Mouse (Mus musculus) midbrain, postnatal 0 days (tissue): ENCODE measurements around the gene Micu1. TPM values are rescaled to one million over a fixed set of nuclear protein-coding genes. Genes with fewer than 3 reads are reported as not detected.

ENCODE experiments used
- ATAC-seq: fragments of 200-750 bp; cut with Nextera tagmentation; 2 replicates; pipeline ENCODE4 v1.8.0; 2017; ENCODE audit warnings: moderate number of reproducible peaks, mild to moderate bottlenecking, moderate TSS enrichment, moderate library complexity; ENCODE audit not compliant: low FRiP score
- DNase-seq: peaks from one replicate; pipeline ENCODE4 v3.0.0-alpha.2; 2015; ENCODE audit warnings: low spot score
- H3K27ac ChIP-seq: fragments of 300-500 bp; sonication (generic); 2 replicates; pipeline ENCODE4 v1.5.1; 2014; ENCODE audit warnings: low read depth, mild to moderate bottlenecking, low read length, mixed read lengths
- H3K27me3 ChIP-seq: fragments of 300-500 bp; sonication (generic); 2 replicates; pipeline ENCODE4 v1.6.1; 2014; ENCODE audit warnings: low read length, control low read depth, mixed read lengths; ENCODE audit not compliant: insufficient read depth
- H3K36me3 ChIP-seq: fragments of 300-500 bp; sonication (generic); 2 replicates; pipeline ENCODE4 v1.6.1; 2014; ENCODE audit warnings: low read length, control low read depth, mixed read lengths; ENCODE audit not compliant: insufficient read depth
- H3K4me1 ChIP-seq: fragments of 300-500 bp; sonication (generic); 2 replicates; pipeline ENCODE4 v1.6.1; 2014; ENCODE audit warnings: mild to moderate bottlenecking, control low read depth, antibody characterized with exemption, low read length, mixed read lengths; ENCODE audit not compliant: insufficient read depth
- H3K4me2 ChIP-seq: fragments of 300-500 bp; sonication (generic); 2 replicates; pipeline ENCODE4 v1.6.1; 2014; ENCODE audit warnings: low read depth, mild to moderate bottlenecking, low read length, mixed read lengths; ENCODE audit not compliant: poor library complexity, severe bottlenecking
- H3K4me3 ChIP-seq: fragments of 300-500 bp; sonication (generic); 2 replicates; pipeline ENCODE4 v1.5.1; 2014; ENCODE audit warnings: low read depth, mild to moderate bottlenecking, low read length, moderate library complexity
- H3K9ac ChIP-seq: fragments of 300-500 bp; sonication (generic); replicated peaks from 2 replicates; pipeline ENCODE4 v1.6.1; 2014; ENCODE audit warnings: mild to moderate bottlenecking, low read length, moderate library complexity, mixed read lengths; ENCODE audit not compliant: poor library complexity, severe bottlenecking
- H3K9me3 ChIP-seq: fragments of 300-500 bp; sonication (generic); 2 replicates; pipeline ENCODE4 v1.6.1; 2016; ENCODE audit warnings: low read length, control low read depth
- CTCF ChIP-seq: IDR thresholded peaks from 2 replicates; pipeline ENCODE4 v1.5.1; 2016; ENCODE audit warnings: antibody characterized with exemption, mild to moderate bottlenecking
- WGBS: fragments of 180-500 bp; shearing (Covaris S2); extraction: QIAGEN DNeasy Blood & Tissue Kit; methylation state at CpG from one replicate; pipeline ENCODE4 v1.1.7; 2014; 5-methylcytosine and 5-hydroxymethylcytosine counted together
- polyA plus RNA-seq: library from polyadenylated mRNA; unstranded; fragments of >200 nt; fragmentation: Nextera tagmentation; extraction: Ambion mirVana; gene quantifications from 2 replicates; pipeline ENCODE4 v1.2.1, GENCODE M21; 2015
- total RNA-seq: library from RNA; depleted of rRNA; stranded (reverse); fragments of >200 nt; gene quantifications from 2 replicates; pipeline ENCODE4 v1.2.3, GENCODE M21; 2014

Micu1 gene
- total and polyA plus RNA-seq, 2 experiments from 2014 or later = 61.1 to 70.9 TPM

GRCm38 (mm10) chr10:59860684-59861083 is 158.4 kb downstream of the Micu1 start:
- no peaks in the 10 kb centered on the region for H3K27me3 ChIP-seq

GRCm38 (mm10) chr10:59861201-59861600 is 158.9 kb downstream of the Micu1 start:
- Histone ChIP-seq H3K9ac (no peak overlapping the region), H3K27me3 (no peaks in the 10 kb centered on the region), H3K4me3 (no peak overlapping the region), H3K4me2 (no peak overlapping the region), H3K9me3 (no peaks in the 10 kb centered on the region), H3K27ac (no peak overlapping the region), H3K4me1 (no peaks in the 10 kb centered on the region), H3K36me3 (no peaks in the 10 kb centered on the region)
- DNase-seq = no peak
- ATAC-seq = no peak
- no peak for TF ChIP-seq CTCF
- WGBS = 85% methylated on average over 10 of the region's 10 CpGs

More at GRCm38 (mm10) chr10:59860684-59861083, 158.4 kb downstream of the Micu1 start:
- 89% methylated on average over 9 of the region's 9 CpGs for WGBS
- no peaks in the 10 kb centered on the region for H3K9me3 ChIP-seq
- H3K4me2 ChIP-seq = no peak overlapping the region
- H3K9ac ChIP-seq = no peak overlapping the region
- H3K4me3 ChIP-seq = no peak overlapping the region
- H3K27ac ChIP-seq = no peak overlapping the region
- DNase-seq (no peak), ATAC-seq (no peak)
- no peaks in the 10 kb centered on the region for H3K4me1 ChIP-seq
- no peaks in the 10 kb centered on the region for H3K36me3 ChIP-seq
- TF ChIP-seq CTCF = no peak

- Histone ChIP-seq H3K9me3 (no peaks in the 10 kb centered on the region), H3K27me3 (no peaks in the 10 kb centered on the region), H3K36me3 (no peaks in the 10 kb centered on the region), H3K4me2 (no peak overlapping the region), H3K27ac (no peak overlapping the region), H3K9ac (no peak overlapping the region), H3K4me1 (no peaks in the 10 kb centered on the region), H3K4me3 (no peak overlapping the region)
- TF ChIP-seq CTCF = no peak
- WGBS = 83% methylated on average over 6 of the region's 6 CpGs
- no peak for DNase-seq
- no peak for ATAC-seq
Measured at GRCm38 (mm10) chr10:59862816-59863440, 160.7 kb downstream of the Micu1 start.

- Histone ChIP-seq H3K9me3 (no peaks in the 10 kb centered on the region), H3K9ac (no peak overlapping the region), H3K27me3 (no peaks in the 10 kb centered on the region), H3K4me3 (no peak overlapping the region), H3K27ac (no peak overlapping the region), H3K4me1 (no peaks in the 10 kb centered on the region), H3K36me3 (no peaks in the 10 kb centered on the region), H3K4me2 (no peak overlapping the region)
- ATAC-seq (no peak), DNase-seq (peak; percentile 10)
- TF ChIP-seq CTCF = no peak
- 53% methylated on average over 4 of the region's 4 CpGs for WGBS
Measured at GRCm38 (mm10) chr10:59863620-59864019, 161.3 kb downstream of the Micu1 start.

GRCm38 (mm10) chr10:59864232-59864875 is 162.1 kb downstream of the Micu1 start:
- Histone ChIP-seq H3K27ac (no peak overlapping the region), H3K27me3 (no peaks in the 10 kb centered on the region), H3K4me1 (no peaks in the 10 kb centered on the region), H3K9ac (0 out of 2 replicates have a peak overlapping the region, but pooled peaks have one; percentile 33), H3K36me3 (no peaks in the 10 kb centered on the region), H3K4me2 (0 out of 2 replicates have a peak overlapping the region, but pooled peaks have one; percentile 6), H3K9me3 (no peaks in the 10 kb centered on the region), H3K4me3 (no peak overlapping the region)
- DNase-seq (peak; percentile 19), ATAC-seq (peak; percentile 26)
- WGBS = 62% methylated on average over 19 of the region's 19 CpGs
- TF ChIP-seq CTCF = no peak
